Mouse (Mus musculus): ENCODE data around the gene Tfcp2.

Tfcp2 gene

GRCm38 (mm10) chr15:100478351-100478750 lies 73.5 kb downstream of the Tfcp2 start:
- DNase-seq = no peak

DNA sequence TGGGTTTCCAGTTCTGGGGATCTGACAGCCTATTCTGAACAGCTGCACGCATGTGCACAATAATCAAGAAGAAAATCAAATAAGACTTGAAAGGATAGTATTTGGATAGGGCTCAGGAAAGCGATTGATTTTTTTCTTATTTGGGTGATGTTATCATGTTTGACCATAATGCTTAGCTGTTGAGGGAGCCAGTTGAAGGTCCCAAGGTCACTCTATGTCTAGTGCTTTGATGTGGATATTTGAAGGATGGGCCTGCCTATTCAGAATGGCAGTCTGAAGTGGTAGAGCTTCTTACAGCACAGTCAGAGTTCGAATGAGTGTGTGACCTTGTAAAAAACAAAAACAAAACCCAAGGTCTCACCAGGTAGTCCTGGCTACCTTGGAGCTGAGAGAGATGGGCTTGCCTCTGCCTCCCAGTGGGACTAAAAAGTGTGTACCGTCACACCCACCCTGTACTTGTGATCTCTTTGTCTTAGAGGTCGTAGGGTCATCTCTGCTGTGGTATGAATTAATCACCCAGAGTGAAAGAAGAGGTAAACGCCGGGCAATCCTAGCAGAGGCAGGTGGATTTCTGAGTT lies 77.8 kb downstream of the Tfcp2 start:
- no peak for DNase-seq

DNA sequence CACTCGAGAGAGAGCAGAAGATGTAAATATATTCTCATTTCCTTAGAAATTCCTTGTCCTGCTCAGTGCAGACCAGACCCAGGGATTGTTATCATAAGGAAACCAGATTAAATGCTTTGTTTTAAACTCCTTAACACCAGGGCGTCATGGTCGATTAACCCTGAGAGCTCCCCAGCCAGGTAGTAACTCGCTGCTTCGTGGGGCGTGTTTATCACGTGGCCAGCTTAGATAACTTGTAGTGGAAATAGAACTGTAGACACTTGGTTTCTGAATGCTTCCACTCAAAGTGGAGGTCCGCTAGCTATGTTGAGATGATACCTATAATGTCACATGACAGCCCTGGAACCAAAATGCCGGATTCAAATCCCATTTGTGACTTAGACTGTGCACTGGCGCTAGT lies 81.8 kb downstream of the Tfcp2 start:
- no peak for DNase-seq

- DNase-seq = no peak
Observed at GRCm38 (mm10) chr15:100469189-100469545, 82.6 kb downstream of the Tfcp2 start.

- DNase-seq = peak; percentile 79
Observed at GRCm38 (mm10) chr15:100468295-100469188, 83.3 kb downstream of the Tfcp2 start, which contains the start of gene Letmd1. Letmd1 (plus strand) TSS chr15:100469023.

DNA sequence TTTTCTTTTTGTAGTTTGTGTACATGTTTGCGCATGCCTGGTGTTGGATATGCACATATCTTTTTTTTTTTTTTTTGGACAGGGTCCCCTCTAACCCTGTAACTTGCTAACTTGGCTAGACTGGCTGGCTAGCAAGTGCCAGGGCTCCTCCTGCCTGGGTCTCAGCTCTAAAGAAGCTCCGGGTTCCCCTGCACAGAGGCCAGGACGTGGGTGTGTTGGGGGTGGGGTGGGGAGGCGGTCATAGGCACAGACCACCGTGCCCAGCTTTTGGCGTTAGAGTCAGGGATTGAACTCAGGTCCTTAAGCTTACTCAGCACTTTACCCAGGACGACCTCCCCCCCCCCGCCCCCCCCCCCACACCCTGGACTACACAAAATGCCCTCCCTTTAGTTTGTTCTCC lies 84.1 kb downstream of the Tfcp2 start:
- DNase-seq = no peak

- no peak for DNase-seq
Observed at GRCm38 (mm10) chr15:100465432-100465831, 86.4 kb downstream of the Tfcp2 start.

DNA sequence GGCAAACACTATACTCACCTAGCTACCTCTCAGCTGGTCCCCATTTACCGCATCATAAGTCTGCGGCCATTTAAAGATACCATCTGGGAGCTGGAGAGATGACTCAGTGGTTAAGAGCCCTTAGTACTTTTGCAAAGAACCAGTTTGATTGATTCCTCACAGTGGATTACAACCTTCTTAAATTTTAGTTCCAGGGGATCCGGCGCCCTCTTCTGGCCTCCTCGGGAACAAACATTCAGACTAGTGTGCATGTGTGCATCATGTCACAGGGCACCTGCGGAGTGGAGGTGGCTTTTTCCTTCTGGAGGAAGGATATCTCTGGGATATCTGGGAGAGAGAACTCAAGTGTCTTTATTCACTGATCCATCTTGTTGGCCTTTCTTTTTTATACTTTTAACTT lies 88.1 kb downstream of the Tfcp2 start:
- peak; percentile 55 for DNase-seq

DNA sequence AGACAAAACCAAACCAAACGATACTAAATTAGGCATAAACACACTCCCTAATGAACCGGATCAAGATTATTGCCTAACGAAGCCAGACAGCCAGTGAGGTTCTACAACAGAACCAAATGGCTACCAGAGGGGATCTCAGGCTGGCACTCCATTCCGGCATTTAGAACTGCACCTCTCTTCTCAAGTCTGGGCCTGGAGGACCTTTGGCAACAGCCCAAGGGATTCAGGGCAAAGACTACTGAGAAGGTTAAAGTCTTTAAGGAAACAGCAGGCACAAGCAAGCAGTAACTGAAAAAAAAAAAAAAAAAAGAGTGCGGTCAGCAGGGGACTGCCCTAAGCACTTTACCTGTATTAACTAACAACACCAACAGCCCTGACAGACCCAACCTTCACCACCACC lies 89.7 kb downstream of the Tfcp2 start:
- DNase-seq = no peak

DNA sequence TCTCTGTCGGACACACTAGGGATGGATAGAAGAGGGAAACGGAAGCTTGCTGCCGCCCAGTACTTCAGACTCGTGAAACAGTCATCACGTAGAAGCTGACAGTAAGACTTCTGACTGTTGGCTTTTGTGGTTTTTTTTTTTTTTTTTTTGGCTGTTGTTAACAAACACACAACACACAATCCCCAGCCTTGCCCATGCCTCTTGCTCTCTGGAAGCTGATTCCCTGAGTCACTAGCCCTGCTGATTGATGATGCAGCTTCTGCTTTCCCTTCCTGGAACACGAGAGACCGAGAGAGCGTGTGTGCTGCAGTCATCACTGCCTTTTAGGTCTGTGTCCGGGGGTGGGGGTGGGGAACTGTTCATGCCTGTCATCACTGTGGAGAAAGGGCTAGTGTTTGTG lies 90.2 kb downstream of the Tfcp2 start:
- DNase-seq = no peak

- DNase-seq = no peak
Observed at GRCm38 (mm10) chr15:100460942-100461341, 90.9 kb downstream of the Tfcp2 start.

DNA sequence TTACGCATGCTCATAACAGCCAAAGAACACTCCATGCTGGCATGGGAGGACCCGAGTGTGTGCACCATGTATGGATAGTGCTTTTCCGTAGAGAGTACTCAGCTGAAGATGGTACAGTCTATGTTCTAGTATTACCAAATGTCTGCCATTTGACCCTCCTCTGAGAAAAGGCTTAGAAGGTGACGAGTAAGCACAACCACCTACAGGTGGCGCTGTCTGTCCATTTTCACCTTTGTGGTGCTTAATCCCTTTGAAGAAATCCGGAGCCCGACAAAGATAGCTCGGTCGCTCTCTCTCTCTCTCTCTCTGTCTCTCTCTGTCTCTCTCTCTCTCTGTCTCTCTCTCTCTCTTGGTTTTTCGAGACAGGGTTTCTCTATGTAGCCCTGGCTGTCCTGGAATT lies 93.8 kb downstream of the Tfcp2 start:
- peak; percentile 43 for DNase-seq

- peak; percentile 53 for DNase-seq
Observed at GRCm38 (mm10) chr15:100457340-100457739, 94.5 kb downstream of the Tfcp2 start.

DNA sequence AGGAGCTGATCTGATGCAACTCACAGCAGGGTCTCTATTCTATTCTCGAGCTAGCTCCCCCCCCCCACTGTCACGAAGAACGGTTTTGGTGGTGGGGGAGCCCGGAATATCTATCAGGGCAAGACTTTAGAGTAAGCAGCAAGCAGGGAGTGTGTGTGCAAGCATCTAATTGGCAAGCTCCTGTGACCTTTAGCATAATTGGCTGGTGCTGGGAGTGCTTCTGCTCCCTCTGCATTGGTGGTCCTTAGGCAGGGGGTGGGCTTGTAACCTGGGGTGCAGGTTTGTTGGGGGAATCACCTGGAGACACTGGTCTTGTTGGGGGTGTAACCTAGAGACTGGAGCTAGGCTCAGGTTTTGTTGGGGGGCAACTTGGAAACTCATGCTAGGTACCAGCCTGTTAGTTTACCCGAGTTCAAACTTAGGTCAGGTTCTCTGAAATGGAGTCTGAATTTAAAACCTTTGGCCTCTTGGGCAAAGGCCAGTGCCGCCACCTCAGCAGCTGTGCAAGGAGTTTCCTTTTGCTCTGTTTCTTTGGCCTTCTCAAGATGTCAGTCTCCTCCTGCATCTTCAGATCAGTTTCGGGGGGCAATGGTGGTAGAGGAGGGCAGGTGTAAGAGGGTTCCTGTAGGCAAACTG lies 95.3 kb downstream of the Tfcp2 start:
- DNase-seq = no peak

DNA sequence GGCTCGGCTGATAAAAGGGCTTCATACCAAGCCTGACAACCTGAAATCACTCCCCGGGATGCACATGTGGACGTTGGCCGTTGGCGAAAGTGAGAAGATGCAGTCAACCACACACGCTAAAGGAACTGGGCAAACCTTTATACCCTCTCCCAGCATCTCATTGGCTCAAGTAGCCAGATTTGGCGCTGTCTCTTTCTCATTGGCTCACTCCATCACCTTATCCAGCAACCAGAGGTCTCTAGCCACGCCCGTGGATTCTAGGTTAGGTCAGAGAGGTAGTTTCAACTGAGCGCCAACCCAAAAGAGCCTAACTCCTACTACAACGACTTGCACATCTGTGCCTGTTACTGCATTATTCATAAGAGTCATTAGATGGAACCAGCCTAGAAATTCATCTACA lies 99.3 kb downstream of the Tfcp2 start:
- no peak for DNase-seq

DNA sequence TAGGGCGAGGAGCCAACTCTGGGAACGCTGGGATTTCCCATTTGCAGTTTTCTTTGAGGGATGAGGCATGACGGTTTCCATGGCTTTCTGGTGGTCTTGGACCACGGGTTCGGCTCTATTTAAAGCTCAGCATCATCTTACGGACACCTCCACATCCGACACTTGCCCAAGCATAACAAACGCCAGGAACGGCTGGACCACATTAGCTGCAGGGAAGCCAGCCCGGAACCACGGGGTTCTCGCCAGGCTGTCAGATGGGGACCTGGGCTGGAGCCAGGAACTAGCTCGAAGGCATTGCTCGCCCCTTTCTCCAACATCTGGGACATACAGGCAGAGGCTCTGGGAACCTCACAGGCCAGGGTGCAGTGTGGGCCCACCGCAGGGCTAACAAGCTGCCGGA lies 100.6 kb downstream of the Tfcp2 start:
- DNase-seq = peak; percentile 29

DNA sequence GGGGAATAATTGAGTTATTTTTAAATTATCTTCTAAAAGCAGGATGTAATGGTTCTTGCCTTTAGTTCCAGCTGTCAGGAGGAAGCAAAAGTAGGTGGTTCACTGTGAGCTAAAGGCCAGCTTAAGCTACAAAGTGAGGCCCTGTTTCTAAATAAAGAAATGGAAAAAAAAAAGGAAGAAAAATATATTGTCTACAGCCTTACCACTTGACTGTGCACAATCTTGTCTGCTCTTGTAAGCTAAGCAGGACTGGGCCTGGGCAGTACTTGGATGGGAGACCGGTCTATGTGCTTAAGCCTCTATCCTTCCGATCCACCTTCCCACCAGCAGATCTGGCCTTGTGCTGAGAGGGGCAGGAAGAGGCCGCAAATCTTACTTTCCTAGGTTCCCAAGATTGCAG lies 102.3 kb downstream of the Tfcp2 start:
- no peak for DNase-seq

DNA sequence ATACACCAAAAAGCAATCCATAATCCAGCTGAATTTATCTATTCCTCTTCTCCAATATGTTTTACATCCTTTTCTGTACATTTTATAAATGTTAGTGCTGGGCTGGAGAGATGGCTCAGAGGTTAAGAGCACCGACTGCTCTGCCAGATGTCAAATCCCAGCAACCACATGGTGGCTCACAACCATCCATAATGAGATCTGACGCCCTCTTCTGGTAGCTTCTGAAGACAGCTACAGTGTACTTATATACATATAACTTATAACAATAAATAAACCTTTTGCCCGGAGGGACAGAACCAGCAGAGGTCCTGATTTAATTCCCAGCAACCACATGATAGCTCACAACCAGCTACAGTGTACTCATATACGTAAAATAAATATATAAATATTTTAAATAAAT lies 103.2 kb downstream of the Tfcp2 start:
- DNase-seq = no peak

All from cerebellum, adult 11 months (tissue).